Mouse (Mus musculus) megakaryocyte, embryonic 14.5 days (primary cell): ENCODE results near the gene Ctdnep1.

Experiments
- FLI1 ChIP-seq: IDR thresholded peaks from 2 replicates; pipeline ENCODE4 v1.6.1; 2012; ENCODE audit warnings: low read length, inconsistent platforms, mixed read lengths
- GATA1 ChIP-seq: IDR thresholded peaks from 3 replicates; pipeline ENCODE4 v1.6.1; 2012; ENCODE audit warnings: mixed read lengths, low read length, inconsistent platforms, borderline replicate concordance

DNA sequence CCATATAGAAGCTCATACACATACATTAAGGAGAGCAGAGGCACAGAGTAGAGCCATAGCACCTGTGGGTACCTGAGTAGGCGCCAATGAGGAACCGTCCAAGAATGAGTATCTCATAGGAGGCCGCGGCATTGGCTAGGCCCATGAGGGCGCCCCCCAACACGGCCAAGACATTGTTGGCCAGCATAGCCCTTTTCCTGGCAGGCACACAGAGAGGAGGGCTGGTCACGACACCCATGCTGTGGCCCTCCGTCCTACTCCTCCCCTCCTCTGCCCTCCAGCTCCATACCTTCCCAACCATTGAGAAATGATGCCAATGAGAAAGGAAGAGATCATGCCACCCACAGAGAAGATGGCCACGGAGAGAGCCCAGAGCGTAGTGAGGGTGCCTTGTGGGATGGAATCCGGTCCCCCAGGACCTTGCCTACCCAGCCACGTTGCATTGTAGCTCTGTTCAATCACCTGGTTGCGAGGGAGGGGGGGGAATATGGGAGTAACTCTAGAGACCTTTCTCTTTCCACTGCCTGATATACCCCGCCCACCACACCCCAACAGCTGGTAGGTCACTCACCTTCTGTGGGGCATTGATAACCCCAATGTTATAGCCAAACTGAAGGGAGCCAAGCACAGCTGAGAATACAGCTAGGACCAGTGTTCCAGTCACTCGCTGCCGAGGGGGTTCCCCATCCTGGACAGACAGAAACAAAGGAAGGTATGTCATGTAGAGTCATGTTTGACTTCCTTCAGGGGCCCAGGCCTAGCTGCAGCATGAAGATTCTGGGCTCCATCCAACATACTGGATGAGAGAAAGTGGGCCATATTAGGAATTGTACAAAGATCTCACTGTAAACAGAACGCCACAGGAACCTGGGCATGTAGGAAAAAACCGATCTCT is 34.7 kb upstream of the Ctdnep1 start:
- TF ChIP-seq GATA1 (no peak), FLI1 (no peak)
